Mouse (Mus musculus) midbrain, embryonic 16.5 days (tissue): Measurements from ENCODE around the gene Plcb4. TPM values are rescaled to one million over a fixed set of nuclear protein-coding genes. Genes with fewer than 3 reads are reported as not detected.

Source experiments
- ATAC-seq: fragments of 200-750 bp; cut with Nextera tagmentation; 2 replicates; pipeline ENCODE4 v1.8.0; 2017; ENCODE audit warnings: moderate TSS enrichment
- H3K27ac ChIP-seq: fragments of 300-500 bp; sonication (generic); 2 replicates; pipeline ENCODE4 v1.5.1; 2014; ENCODE audit warnings: mild to moderate bottlenecking, low read length, mixed read lengths
- H3K27me3 ChIP-seq: fragments of 300-500 bp; sonication (generic); 2 replicates; pipeline ENCODE4 v1.6.1; 2014; ENCODE audit warnings: low read depth, low read length, mixed read lengths; ENCODE audit not compliant: control insufficient read depth, insufficient read depth
- H3K36me3 ChIP-seq: fragments of 300-500 bp; sonication (generic); 2 replicates; pipeline ENCODE4 v1.6.1; 2014; ENCODE audit warnings: mild to moderate bottlenecking, low read length, moderate library complexity, mixed read lengths; ENCODE audit not compliant: control insufficient read depth, insufficient read depth
- H3K4me1 ChIP-seq: fragments of 300-500 bp; sonication (generic); 2 replicates; pipeline ENCODE4 v1.6.1; 2014; ENCODE audit warnings: mild to moderate bottlenecking, low read length, mixed read lengths; ENCODE audit not compliant: control insufficient read depth, insufficient read depth
- H3K4me2 ChIP-seq: fragments of 300-500 bp; sonication (generic); 2 replicates; pipeline ENCODE4 v1.6.1; 2014; ENCODE audit warnings: mild to moderate bottlenecking, low read length, mixed read lengths
- H3K4me3 ChIP-seq: fragments of 300-500 bp; sonication (generic); 2 replicates; pipeline ENCODE4 v1.5.1; 2014; ENCODE audit warnings: low read depth, mild to moderate bottlenecking, low read length, moderate library complexity, mixed read lengths
- H3K9ac ChIP-seq: fragments of 300-500 bp; sonication (generic); 2 replicates; pipeline ENCODE4 v1.6.1; 2014; ENCODE audit warnings: low read depth, low read length, mixed read lengths
- H3K9me3 ChIP-seq: fragments of 300-500 bp; sonication (generic); replicated peaks from 2 replicates; pipeline ENCODE4 v1.6.1; 2014; ENCODE audit warnings: mild to moderate bottlenecking, low read length, mixed read lengths; ENCODE audit not compliant: control insufficient read depth, poor library complexity, severe bottlenecking
- WGBS: fragments of 180-500 bp; shearing (Covaris S2); extraction: QIAGEN DNeasy Blood & Tissue Kit; methylation state at CpG from one replicate; pipeline ENCODE4 v1.1.7; 2014; 5-methylcytosine and 5-hydroxymethylcytosine counted together
- polyA plus RNA-seq: library from polyadenylated mRNA; unstranded; fragments of >200 nt; fragmentation: Nextera tagmentation; extraction: Ambion mirVana; gene quantifications from 2 replicates; pipeline ENCODE4 v1.2.1, GENCODE M21; 2015

Gene Plcb4
- polyA plus RNA-seq, 1 experiment from 2014 or later = 44.4 TPM

DNA sequence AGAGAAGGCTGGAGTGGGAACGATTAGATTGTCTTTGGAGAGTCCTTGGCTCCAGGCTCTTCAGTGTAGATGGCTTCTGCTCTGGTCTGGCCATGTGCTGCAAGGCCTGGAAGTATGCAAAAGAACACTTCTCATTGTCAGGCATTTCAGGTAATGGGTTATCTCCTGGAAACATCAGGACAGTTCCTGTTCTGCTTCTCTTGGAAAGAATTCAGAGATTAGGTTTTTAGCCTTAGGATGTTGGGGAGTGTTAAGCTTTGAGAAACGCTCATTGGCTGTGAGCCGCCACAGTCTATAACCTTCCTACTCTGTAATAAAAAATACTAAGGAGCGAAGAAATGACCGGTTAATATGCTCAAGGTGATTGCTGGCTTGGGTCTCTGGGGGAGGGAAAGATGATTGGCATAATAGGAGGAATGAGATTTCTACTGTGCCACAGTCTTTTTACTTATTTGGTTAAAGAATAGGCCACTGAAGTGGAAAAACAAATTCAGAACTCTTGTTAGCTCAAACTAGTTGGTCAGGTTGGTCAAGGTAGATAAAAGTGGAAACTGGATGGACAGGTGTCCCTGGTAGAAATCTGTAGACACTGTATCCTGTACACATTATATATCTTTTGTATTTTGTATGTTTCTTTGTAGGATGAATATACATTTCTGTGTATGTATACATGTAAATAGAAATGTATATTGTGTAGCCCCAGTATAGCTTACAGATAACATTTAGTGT is 21.8 kb downstream of the Plcb4 start:
- Histone ChIP-seq H3K4me1 (no peaks in the 10 kb centered on the region), H3K9me3 (no peaks in the 10 kb centered on the region), H3K27me3 (no peaks in the 10 kb centered on the region), H3K4me2 (no peak overlapping the region), H3K4me3 (no peak overlapping the region), H3K9ac (no peak overlapping the region), H3K36me3 (0 out of 2 replicates have a peak, but pooled peaks cover under 1% of the 10 kb centered on the region), H3K27ac (no peak overlapping the region)
- no peak for ATAC-seq
- WGBS = 90% methylated on average over 5 of the region's 5 CpGs

GRCm38 (mm10) chr2:135683684-135684440 is 25.1 kb downstream of the Plcb4 start:
- H3K4me1 ChIP-seq = no peaks in the 10 kb centered on the region
- WGBS = 78% methylated on average over 10 of the region's 10 CpGs
- H3K4me3 ChIP-seq = no peak overlapping the region
- H3K9me3 ChIP-seq = no peaks in the 10 kb centered on the region
- no peaks in the 10 kb centered on the region for H3K27me3 ChIP-seq
- no peak overlapping the region for H3K4me2 ChIP-seq
- no peak overlapping the region for H3K27ac ChIP-seq
- no peak for ATAC-seq
- no peak overlapping the region for H3K9ac ChIP-seq
- 0 out of 2 replicates have a peak, but pooled peaks cover 3% of the 10 kb centered on the region for H3K36me3 ChIP-seq

DNA sequence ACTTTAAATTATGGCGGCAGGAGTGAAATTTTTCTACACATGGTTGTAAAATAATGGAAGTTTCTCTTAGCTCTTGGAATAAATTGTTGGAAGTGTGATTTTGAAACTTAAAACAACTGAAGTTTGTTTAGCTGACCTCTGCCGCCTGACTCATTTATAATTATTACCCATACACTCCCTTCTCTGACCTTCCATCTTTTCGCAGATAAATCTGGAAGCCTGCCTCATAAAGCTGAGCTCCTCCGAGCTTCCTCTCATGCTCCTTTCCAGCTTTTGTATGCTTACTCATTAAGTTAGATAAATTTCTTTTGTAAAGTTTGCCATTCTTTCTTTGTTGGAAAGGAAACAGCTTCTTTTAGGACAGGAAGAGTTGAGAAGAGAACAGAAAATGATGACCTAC is 27.9 kb downstream of the Plcb4 start:
- H3K4me1 ChIP-seq = peaks cover 4% of the 10 kb centered on the region
- H3K27ac ChIP-seq = no peak overlapping the region
- H3K9ac ChIP-seq = no peak overlapping the region
- H3K9me3 ChIP-seq = no peaks in the 10 kb centered on the region
- no peak for ATAC-seq
- WGBS = 90% methylated on average over 4 of the region's 4 CpGs
- H3K27me3 ChIP-seq = no peaks in the 10 kb centered on the region
- H3K36me3 ChIP-seq = 0 out of 2 replicates have a peak, but pooled peaks cover 3% of the 10 kb centered on the region
- no peak overlapping the region for H3K4me2 ChIP-seq
- no peak overlapping the region for H3K4me3 ChIP-seq

- Histone ChIP-seq H3K36me3 (0 out of 2 replicates have a peak, but pooled peaks cover 3% of the 10 kb centered on the region), H3K4me1 (peaks cover 7% of the 10 kb centered on the region), H3K9ac (no peak overlapping the region), H3K9me3 (no peaks in the 10 kb centered on the region), H3K27ac (no peak overlapping the region), H3K4me3 (no peak overlapping the region), H3K4me2 (no peak overlapping the region), H3K27me3 (no peaks in the 10 kb centered on the region)
- 92% methylated on average over 5 of the region's 5 CpGs for WGBS
- ATAC-seq = no peak
These were observed 28.8 kb downstream of the Plcb4 start for GRCm38 (mm10) chr2:135687585-135687984.

DNA sequence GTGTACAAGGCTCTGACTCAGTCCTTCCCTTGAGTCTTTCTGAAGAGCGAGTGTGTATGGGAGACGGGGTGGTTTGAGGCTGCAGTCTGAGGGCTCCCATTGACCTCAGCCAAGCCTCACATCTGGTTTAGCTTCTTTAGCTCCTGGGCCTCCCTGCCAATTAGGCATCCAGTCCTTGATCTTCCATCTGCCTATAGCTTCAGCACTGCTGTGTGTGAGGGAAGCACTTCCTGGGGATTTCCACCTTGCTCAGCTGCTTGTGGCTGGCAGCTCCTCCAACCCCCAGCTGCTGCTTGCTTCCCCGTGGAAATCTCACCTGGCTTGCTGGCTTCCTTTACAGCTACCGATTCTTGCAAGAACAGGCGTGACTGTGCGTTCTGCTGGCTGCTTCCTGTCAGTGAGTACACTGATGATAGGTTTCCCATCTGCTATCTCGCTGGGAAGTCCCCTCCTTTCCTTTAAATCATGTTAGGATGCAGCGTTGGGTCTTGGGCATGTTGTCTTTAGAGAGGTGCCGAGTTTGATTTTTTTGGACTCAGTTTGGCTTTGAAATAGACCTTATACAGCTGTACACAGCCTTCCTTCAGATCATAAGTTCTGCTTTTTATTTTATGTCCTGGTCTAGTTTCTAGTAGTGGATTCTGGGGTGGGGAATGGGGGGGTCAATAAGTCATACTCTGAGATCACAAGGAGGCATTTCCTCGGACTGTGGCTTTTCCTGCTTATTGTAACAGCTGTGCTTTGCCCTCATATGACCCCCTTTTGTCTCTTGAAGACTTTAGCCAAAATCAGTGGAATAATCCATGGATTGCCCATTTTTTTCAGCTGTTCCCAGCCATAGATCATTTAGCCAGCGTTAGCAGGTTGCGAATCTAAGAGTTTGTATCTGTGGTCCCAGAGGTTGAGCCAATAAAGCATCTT is 34.0 kb downstream of the Plcb4 start:
- Histone ChIP-seq H3K4me2 (no peak overlapping the region), H3K27ac (peak overlapping the region; percentile 28; the same call in 1 of the 2 replicates), H3K4me3 (no peak overlapping the region)

GRCm38 (mm10) chr2:135700686-135701413 is 42.0 kb downstream of the Plcb4 start:
- no peaks in the 10 kb centered on the region for H3K27me3 ChIP-seq
- H3K9me3 ChIP-seq = no peaks in the 10 kb centered on the region
- H3K27ac ChIP-seq = no peak overlapping the region
- H3K4me3 ChIP-seq = no peak overlapping the region
- WGBS = 97% methylated on average over 7 of the region's 7 CpGs
- H3K4me2 ChIP-seq = no peak overlapping the region
- H3K9ac ChIP-seq = no peak overlapping the region
- no peak for ATAC-seq
- no peaks in the 10 kb centered on the region for H3K4me1 ChIP-seq
- peaks cover 2% of the 10 kb centered on the region; the same call in 1 of the 2 replicates for H3K36me3 ChIP-seq

More for the DNA sequence above, 34.0 kb downstream of the Plcb4 start:
- no peak for ATAC-seq
- Histone ChIP-seq H3K9me3 (no peaks in the 10 kb centered on the region), H3K27me3 (no peaks in the 10 kb centered on the region), H3K36me3 (no peaks in the 10 kb centered on the region), H3K4me1 (peaks cover 8% of the 10 kb centered on the region), H3K9ac (0 out of 2 replicates have a peak overlapping the region, but pooled peaks have one; percentile 5)
- 65% methylated on average over 12 of the region's 12 CpGs for WGBS

GRCm38 (mm10) chr2:135704673-135705072 is 45.9 kb downstream of the Plcb4 start:
- Histone ChIP-seq H3K9ac (no peak overlapping the region), H3K4me3 (no peak overlapping the region), H3K36me3 (peaks cover 2% of the 10 kb centered on the region; the same call in 1 of the 2 replicates), H3K4me1 (no peaks in the 10 kb centered on the region), H3K4me2 (no peak overlapping the region), H3K27ac (no peak overlapping the region), H3K27me3 (no peaks in the 10 kb centered on the region), H3K9me3 (no peaks in the 10 kb centered on the region)
- ATAC-seq = no peak; the same call in 1 of the 2 replicates
- 86% methylated on average over 5 of the region's 5 CpGs for WGBS

GRCm38 (mm10) chr2:135707305-135707704 is 48.5 kb downstream of the Plcb4 start:
- no peak for ATAC-seq
- Histone ChIP-seq H3K4me1 (peaks cover 11% of the 10 kb centered on the region), H3K27ac (no peak overlapping the region), H3K36me3 (no peaks in the 10 kb centered on the region), H3K9me3 (no peaks in the 10 kb centered on the region), H3K4me3 (no peak overlapping the region), H3K9ac (no peak overlapping the region), H3K27me3 (no peaks in the 10 kb centered on the region), H3K4me2 (no peak overlapping the region)
- 94% methylated on average over 2 of the region's 2 CpGs for WGBS
